10 mouse cellular contexts compared by ENCODE assay signal in the genomic region with DNA sequence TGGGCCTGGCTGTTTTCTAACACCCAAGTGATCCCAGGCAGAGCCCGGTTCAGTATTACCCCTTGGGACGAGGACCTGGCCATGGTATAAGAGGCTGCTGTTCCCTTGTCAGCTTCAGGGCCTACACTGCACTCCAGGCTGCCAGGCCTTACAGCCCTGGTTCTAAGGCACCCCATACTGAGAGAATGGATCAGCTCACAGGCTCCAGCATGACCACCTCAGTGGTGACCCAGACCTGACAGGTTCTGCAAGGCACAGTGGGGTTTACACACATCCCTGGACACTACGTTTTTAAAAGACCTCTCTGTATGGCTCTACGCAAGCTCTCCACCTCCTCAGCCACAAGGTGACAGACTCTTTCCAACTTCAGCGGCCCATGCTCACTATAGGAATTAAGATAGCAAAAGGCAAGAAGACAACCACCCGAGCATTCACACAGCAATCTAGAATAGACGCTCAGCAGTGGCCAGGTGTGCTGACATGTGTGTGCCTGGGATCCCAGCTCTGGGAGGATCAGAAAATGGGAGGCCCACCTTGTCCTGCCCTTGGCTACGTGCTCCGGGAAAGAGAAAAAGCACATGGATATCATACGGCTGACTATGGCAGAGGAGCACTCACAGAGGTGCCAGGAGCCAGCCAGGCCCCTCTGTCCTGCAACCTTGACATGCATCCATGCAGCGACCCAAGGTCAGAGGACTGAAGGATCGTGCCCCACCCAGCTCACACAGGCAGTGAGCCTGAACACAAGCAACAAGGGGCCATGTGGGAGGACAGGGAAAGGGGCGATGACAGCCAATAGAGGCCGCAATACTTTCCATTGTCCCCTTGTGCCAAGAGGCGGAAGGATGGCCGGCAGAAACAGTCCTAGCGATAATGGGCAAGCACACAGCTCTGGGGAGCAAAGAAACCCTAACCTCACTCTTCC. TPM values are rescaled to one million over a fixed set of nuclear protein-coding genes. Genes with fewer than 3 reads are reported as not detected.
DNase-seq lines count a peak whose midpoint lies in the region; ATAC-seq and TF ChIP-seq lines count a peak whose summit lies in the region.
"Had no signal": no experiment of that assay in that cellular context is flagged by ENCODE, and none has a peak within 500 bp of the region (broad histone marks: within the 10 kb centered on the region; RNA-seq: fewer than 3 reads in every experiment).

No protein-coding gene starts in this region.

- H3K9me3 ChIP-seq in heart, embryonic 16.5 days (replicated peaks; ENCODE audit: control insufficient read depth, low read length): no peaks in the 10 kb centered on the region
- no peaks in the 10 kb centered on the region for H3K9me3 ChIP-seq in neural tube, embryonic 13.5 days

- H3K4me1 ChIP-seq in heart, embryonic 16.5 days (ENCODE audit: control insufficient read depth, insufficient read depth, low read length): peaks cover 64% of the 10 kb centered on the region
- H3K4me1 ChIP-seq in neural tube, embryonic 13.5 days (replicated peaks): peaks cover 90% of the 10 kb centered on the region
- H3K4me1 ChIP-seq in lung, adult 2 months (ENCODE audit: control insufficient read depth, insufficient read depth, low read length): peaks cover 3% of the 10 kb centered on the region; the same call in 1 of the 2 replicates

- TF ChIP-seq CTCF in lung, adult 2 months (IDR thresholded peaks at IDR 0.05; ENCODE audit: insufficient read depth, low read length): no peak

- DNase-seq in heart, adult 18-20 months: peak; percentile 51 to 57
- no peak for DNase-seq in heart, postnatal 14 days
- peak; percentile 51 for DNase-seq in testis, postnatal 10 days (ENCODE audit: low spot score)
- DNase-seq in testis, postnatal 14 days (ENCODE audit: low spot score): no peak
- DNase-seq in lung, postnatal 10 days: no peak
- DNase-seq in lung, adult 2 months: no peak

- H3K27ac ChIP-seq in heart, embryonic 16.5 days (ENCODE audit: low read length): peak overlapping the region; percentile 95
- H3K27ac ChIP-seq in neural tube, embryonic 13.5 days (replicated peaks): peak overlapping the region; percentile 55; the same call in 1 of the 2 replicates

- WGBS in heart, embryonic 16.5 days: 40% methylated on average over 17 of the region's 17 CpGs
- 73% methylated on average over 17 of the region's 17 CpGs for WGBS in neural tube, embryonic 13.5 days
- WGBS in lung, adult 2 months: 66% methylated on average over 17 of the region's 17 CpGs

- peak overlapping the region; percentile 69 for H3K9ac ChIP-seq in heart, embryonic 16.5 days (ENCODE audit: low read length)
- 0 out of 2 replicates have a peak overlapping the region, but pooled peaks have one; percentile 23 for H3K9ac ChIP-seq in neural tube, embryonic 13.5 days

- intact Hi-C loops in heart, postnatal 14 days (cut with DNase I): no loop called here

- no peaks in the 10 kb centered on the region for H3K36me3 ChIP-seq in heart, embryonic 16.5 days (ENCODE audit: control insufficient read depth, insufficient read depth)
- peaks cover 10% of the 10 kb centered on the region for H3K36me3 ChIP-seq in neural tube, embryonic 13.5 days

- no peak for TF ChIP-seq POLR2A in lung, adult 2 months (IDR thresholded peaks at IDR 0.05; ENCODE audit: borderline replicate concordance, extremely low read depth, low read depth, low read length)

- ATAC-seq in heart, embryonic 16.5 days (replicated peaks; ENCODE audit: extremely low read depth, insufficient read depth, low FRiP score): peak; percentile 47; the same call in 1 of the 2 replicates
- no peak for ATAC-seq in neural tube, embryonic 13.5 days (ENCODE audit: low read depth)

- no peaks in the 10 kb centered on the region for H3K27me3 ChIP-seq in heart, embryonic 16.5 days (ENCODE audit: control insufficient read depth, insufficient read depth, low read length)
- H3K27me3 ChIP-seq in neural tube, embryonic 13.5 days: no peaks in the 10 kb centered on the region

- H3K4me2 ChIP-seq in heart, embryonic 16.5 days (ENCODE audit: low read depth, low read length): peak overlapping the region; percentile 35; the same call in 1 of the 2 replicates
- H3K4me2 ChIP-seq in neural tube, embryonic 13.5 days: no peak overlapping the region

- H3K4me3 ChIP-seq in heart, embryonic 16.5 days (ENCODE audit: low read length): no peak overlapping the region
- no peak overlapping the region for H3K4me3 ChIP-seq in neural tube, embryonic 13.5 days
- no peak overlapping the region for H3K4me3 ChIP-seq in lung, adult 2 months (replicated peaks; ENCODE audit: extremely low read depth, low read depth, low read length)

RNA-seq across cellular contexts. Expression of a gene that starts 11.9 kb away (rescaled TPM):
- 100 to 1,000 TPM; 661 to 773 TPM for total RNA-seq in heart, adult 18-20 months (2021)
- 100 to 1,000 TPM; 675 to 683 TPM for total RNA-seq in heart, postnatal 14 days (2021)
- polyA plus RNA-seq in heart, embryonic 16.5 days (2015; fragmentation: Nextera tagmentation; extraction: Ambion mirVana): 612 and 678 TPM in 2 replicates
- polyA plus RNA-seq in neural tube, embryonic 13.5 days (2015; fragmentation: Nextera tagmentation; extraction: Ambion mirVana): 354 and 397 TPM in 2 replicates
- polyA plus RNA-seq in lung, adult 2 months (2012; rRNA removed): 269 and 286 TPM in 2 replicates

RNA-seq across cellular contexts. Expression of a gene that starts 29.4 kb away (rescaled TPM):
- total RNA-seq in heart, adult 18-20 months (2021): 100 to 1,000 TPM; 487 to 510 TPM
- total RNA-seq in heart, postnatal 14 days (2021): 100 to 1,000 TPM; 184 to 210 TPM
- polyA plus RNA-seq in heart, embryonic 16.5 days (2015; fragmentation: Nextera tagmentation; extraction: Ambion mirVana): 372 and 402 TPM in 2 replicates
- 1,063 and 1,130 TPM in 2 replicates for polyA plus RNA-seq in neural tube, embryonic 13.5 days (2015; fragmentation: Nextera tagmentation; extraction: Ambion mirVana)
- polyA plus RNA-seq in lung, adult 2 months (2012; rRNA removed): 416 and 565 TPM in 2 replicates

RNA-seq across cellular contexts. Expression of a gene that starts 29.6 kb away (rescaled TPM):
- 10 to 100 TPM; 20.0 to 22.3 TPM for total RNA-seq in heart, adult 18-20 months (2021)
- total RNA-seq in heart, postnatal 14 days (2021): 10 to 100 TPM; 13.9 to 18.2 TPM
- 47.8 and 49.3 TPM in 2 replicates for polyA plus RNA-seq in heart, embryonic 16.5 days (2015; fragmentation: Nextera tagmentation; extraction: Ambion mirVana)
- polyA plus RNA-seq in neural tube, embryonic 13.5 days (2015; fragmentation: Nextera tagmentation; extraction: Ambion mirVana): 54.3 and 54.4 TPM in 2 replicates
- polyA plus RNA-seq in lung, adult 2 months (2012; rRNA removed): 23.5 and 26.4 TPM in 2 replicates

RNA-seq across cellular contexts. Expression of a gene that starts 42.8 kb away (rescaled TPM):
- not detected for total RNA-seq in heart, adult 18-20 months (2021)
- not detected for total RNA-seq in heart, postnatal 14 days (2021)
- polyA plus RNA-seq in heart, embryonic 16.5 days (2015; fragmentation: Nextera tagmentation; extraction: Ambion mirVana): not detected in 2 replicates
- polyA plus RNA-seq in neural tube, embryonic 13.5 days (2015; fragmentation: Nextera tagmentation; extraction: Ambion mirVana): 0.04 TPM in 1 of 2 replicates, not detected in the other
- not detected in 2 replicates for polyA plus RNA-seq in lung, adult 2 months (2012; rRNA removed)
- total RNA-seq: left cerebral cortex, adult 18-20 months had no signal
- polyA plus RNA-seq: cortical plate, adult 2 months had no signal

Comparison
In these comparisons a context has a peak if more than half of its experiments do, and no peak if none do; other contexts are left out.
1. DNase-seq: peak in heart, adult 18-20 months (2 of 2) and testis, postnatal 10 days (single experiment); none in heart, postnatal 14 days (0 of 2), testis, postnatal 14 days (single experiment), lung, postnatal 10 days (single experiment) and lung, adult 2 months (single experiment).